Mouse (Mus musculus) telencephalon, adult 2 months (tissue): ENCODE measurements at regions not wholly inside any gene's neighbourhood (a gene's known extent, or its start where the extent isn't known, plus 50 kb on each side); places are given as distances from the start of the nearest gene placed in this dataset.
"Not testable (repeated sequence)": the region's sequence is repeated elsewhere in the genome, so short reads cannot be mapped to it uniquely, and the experiment has no call there.

Experiments used
- DNase-seq: peaks from one replicate; pipeline ENCODE4 v3.0.0-alpha.2; 2011; ENCODE audit warnings: low read depth, low spot score

GRCm38 (mm10) chr14:45806726-45807280 is 148.9 kb upstream of the Ddhd1 start:
- no peak for DNase-seq

DNA sequence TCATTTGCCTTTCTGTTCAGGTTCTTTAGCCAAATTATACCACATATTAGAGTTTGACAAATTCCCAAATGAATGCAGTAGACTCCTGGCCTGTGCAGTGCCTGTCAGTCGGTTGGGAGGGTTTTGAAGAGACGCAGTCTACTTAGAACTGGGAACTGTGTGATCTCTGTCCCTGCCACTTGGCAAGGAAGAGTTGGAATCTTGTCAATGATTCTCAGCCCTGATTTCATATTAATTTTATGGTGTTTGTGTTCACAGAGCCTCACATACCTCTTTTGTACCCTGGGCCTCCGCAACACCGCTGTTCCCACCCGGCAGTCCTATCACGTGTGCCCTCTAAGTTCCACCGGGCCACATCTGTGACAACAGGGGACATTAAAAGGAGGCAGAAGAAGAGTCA is 149.8 kb upstream of the Ddhd1 start:
- no peak for DNase-seq

DNA sequence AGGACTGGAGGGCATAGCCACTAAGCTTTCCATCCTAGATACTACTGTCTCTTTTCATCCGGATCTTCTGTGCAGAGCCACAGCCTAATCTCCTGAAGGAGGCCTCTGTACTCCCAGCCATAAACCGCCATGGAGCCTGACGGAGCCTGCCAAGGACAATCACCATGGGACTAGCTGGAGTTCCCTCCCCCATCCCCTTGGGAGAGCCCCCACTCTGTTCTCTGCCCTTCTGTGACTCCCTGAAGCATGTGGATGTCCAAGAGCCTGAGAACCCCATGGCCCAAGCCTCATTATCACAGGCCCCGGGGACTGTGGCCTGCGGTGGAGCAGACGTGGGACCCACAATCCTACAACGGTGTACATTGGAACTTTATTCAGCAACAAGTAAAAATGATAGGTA is 151.5 kb upstream of the Ddhd1 start:
- DNase-seq, result no peak

GRCm38 (mm10) chr14:45810101-45810500 is 152.2 kb upstream of the Ddhd1 start:
- DNase-seq, result no peak

DNA sequence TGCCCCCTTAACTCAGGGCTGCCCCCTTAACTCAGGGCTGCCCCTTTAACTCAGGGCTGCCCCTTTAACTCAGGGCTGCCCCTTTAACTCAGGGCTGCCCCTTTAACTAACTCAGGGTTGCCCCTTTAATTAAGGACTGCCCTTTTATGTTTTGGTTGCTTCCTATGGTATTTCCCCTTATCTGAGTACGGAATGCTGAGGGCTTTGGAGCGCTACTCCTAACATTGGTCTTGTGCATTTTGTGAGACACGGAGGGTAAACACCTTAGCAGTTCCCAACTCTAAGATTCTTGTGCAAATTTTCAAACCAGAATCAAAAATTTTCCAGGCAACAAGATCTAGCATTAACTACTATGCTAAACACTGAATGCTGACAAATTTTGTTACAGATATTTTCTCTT is 152.7 kb upstream of the Ddhd1 start:
- no peak for DNase-seq

DNA sequence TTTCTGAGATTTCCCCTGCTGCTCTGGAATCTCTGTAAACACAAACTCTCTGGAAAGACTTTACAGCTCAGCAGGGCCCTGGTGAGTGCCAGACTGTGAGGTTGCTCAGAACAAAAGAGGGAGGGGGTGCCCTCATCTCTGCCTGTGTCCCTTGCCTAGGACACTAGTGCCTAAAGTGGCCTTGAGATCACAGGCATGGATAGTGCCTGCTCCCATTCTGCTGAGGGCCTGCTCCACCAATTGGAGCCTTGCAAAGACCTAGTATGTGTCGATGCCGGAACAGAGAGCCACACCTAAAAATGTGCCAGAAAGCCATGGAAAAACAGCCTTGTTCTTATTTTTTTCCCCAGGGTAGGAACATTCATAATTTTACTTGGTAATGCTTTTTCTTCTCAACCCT is 157.7 kb upstream of the Ddhd1 start:
- no peak for DNase-seq

DNA sequence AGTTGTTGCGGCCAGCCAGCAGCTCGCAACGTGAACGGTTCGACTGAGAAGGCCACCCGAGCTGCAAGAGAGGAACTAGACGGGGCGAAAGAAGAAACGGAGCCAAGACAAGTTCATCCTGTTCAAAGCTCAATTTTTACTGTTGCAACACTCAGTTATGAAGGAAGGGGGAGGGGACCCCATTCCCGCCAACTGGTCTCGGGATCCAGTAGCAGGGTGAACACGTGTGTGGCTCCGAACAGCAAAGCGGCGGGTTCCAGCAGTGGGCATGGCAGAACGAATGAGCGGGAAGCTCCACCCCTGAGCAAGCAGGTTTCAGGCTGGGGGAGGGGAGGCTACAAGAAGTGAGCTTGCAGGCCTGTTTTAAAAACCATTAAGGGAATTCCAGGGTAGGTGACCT is 158.7 kb upstream of the Ddhd1 start:
- not testable (repeated sequence) for DNase-seq

DNA sequence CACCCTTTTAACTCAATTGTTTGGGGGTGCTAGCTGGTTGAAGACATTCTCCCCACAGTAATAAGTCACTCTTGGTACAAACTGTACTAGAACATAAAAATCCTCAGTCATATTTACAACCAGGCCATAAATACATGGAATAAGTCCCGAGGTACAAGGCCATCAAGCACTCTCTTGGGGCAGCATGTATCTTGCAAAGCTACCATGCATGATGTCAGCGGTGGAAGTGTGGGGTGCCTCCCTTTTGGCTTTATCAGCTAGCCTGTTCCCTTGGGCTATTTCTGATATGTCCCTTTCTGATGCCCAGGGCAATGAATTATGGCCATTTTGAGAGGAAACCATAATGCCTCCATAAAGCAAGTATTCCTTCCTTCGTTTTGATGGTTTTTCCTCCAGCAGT is 159.8 kb upstream of the Ddhd1 start:
- no peak for DNase-seq

DNA sequence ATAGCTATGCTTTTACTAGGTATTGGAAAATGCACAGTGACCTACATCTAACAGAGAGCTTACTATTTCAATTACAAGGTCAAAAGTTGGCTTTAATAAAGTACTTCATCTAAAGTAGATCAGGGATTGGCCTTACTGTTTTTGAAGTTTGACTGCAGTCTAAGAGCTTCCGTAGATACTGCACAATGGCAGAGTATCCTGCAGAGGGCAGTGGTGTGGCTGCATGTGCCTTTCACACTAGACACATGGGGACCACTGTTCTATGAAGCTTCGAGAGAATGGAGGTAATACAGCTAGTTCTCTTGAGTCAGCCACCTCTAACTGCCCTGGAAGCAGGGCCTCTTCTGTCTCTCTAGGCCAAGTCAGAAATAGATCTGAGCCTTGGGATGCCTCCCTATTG is 166.7 kb upstream of the Ddhd1 start:
- DNase-seq, result no peak

DNA sequence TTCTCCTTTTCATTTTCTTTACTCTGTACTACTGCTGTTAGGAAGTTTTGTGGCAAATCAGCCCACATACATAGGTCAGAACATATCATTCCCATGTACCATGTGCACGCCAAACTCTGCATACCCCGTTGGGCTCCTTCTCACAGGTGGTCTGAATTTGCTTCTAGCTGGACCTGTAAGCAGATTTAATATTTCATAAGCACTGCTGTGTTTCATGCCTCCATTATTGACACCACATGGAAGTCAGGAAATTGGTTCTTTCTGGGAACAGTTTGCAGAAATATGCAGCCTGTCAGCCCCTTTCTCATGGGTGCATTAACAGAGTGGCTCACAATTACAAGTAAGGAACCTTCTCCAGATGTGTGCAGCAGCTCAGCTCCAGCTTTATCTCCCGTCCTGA is 168.1 kb upstream of the Ddhd1 start:
- DNase-seq, result no peak

DNA sequence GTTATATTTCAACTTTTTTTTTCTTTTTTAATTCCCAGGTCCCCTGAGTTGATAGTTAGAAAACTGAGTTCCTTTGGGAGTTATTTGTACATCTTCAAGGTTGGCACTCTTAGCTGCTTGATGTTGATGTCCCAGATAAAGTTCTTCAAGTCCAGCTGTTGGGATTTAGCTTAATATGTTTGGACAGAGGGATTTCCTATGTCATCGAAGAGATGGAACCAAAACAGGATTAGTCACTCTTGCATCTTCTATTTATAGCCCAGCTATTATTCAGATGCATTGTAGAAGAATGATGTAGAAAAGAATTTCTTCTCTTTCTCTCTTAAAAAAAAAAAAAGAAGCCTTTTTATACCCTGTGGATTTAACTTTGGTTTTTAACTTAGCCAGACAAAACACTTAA is 169.2 kb upstream of the Ddhd1 start:
- no peak for DNase-seq

DNA sequence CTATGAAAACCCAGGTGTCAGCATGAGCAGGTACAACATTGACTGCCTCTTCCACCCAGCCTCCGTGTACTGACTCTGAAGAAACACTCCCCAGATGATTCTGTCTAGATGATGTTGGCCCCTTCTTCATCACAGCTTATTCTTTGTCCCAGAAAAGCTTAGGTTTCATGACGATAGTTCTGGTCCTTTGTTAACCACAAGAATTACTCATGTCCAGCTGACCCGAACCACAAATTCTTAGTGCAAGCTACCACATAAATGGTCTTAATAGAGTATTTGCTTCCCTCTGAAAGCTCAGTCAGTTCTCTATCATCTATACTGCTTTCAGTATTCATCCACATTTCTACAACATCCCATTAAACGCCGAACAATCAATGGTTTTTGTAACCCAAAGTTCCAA is 172.5 kb upstream of the Ddhd1 start:
- DNase-seq, result no peak

DNA sequence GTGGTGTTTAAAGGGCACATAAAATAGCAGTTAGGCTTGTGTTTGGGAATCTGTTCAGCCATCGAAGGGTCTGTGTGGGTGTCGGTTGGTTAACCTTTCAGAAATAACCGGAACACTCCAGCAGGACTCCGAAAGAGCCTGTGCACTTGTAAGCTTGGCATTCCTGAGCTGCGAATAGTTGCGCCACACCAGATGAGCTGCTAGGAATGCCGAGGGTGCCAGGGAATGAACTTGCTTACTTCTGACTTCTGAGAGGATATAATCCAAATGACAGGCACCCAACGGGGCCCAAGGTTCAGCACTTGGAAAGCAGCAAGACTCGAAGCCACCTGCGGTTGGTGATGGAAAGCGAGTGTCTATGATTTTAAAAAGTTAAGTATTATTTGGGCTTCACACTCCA is 179.1 kb upstream of the Ddhd1 start:
- DNase-seq, result no peak

- DNase-seq, result peak; percentile 6
These were observed 185.9 kb upstream of the Ddhd1 start for GRCm38 (mm10) chr14:45843829-45844228.

- no peak for DNase-seq
These were observed 192.6 kb upstream of the Ddhd1 start for GRCm38 (mm10) chr14:45850588-45850987.

GRCm38 (mm10) chr14:45878428-45878827 is 220.5 kb upstream of the Ddhd1 start:
- DNase-seq, result no peak

DNA sequence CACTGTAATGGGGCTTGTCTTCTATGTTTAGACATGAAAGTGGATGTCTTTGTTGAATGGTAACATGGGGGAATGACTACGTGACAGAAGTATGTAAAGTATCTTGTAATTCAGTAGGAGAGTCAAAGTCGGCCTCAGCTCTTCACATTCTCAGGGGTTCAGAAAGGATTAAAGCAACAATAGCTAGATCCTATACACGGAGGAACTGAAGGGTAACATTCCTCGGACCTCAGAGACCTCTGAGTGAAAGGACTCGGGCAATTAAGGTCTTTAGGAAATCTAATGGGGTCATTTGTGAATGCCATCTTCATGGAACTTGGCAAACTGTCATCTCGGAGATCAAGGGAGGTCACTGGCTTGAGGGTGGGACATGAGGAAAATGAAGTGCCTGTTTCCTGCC is 262.8 kb upstream of the Ddhd1 start:
- DNase-seq, result no peak

- no peak for DNase-seq
These were observed 285.6 kb upstream of the Ddhd1 start for GRCm38 (mm10) chr14:45943581-45943980.

DNA sequence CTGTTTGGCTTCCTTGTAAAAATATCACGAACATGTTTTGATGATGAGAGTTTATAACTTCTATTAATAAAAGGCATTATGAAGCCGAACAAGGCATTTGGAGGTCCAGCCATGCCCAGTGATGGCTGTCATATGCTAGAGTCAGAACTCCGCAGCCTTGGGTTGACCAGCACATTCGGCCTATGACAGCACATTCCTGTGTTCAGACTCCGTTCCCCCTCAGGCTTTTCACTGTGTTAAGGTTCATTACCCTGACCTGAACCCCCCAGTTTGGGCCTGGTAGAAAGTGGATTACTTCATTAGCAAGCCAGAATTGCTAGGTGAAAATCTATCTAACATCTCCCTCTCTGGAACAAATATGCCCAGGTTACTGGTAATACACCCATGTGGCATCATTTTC is 286.2 kb upstream of the Ddhd1 start:
- DNase-seq, result no peak

DNA sequence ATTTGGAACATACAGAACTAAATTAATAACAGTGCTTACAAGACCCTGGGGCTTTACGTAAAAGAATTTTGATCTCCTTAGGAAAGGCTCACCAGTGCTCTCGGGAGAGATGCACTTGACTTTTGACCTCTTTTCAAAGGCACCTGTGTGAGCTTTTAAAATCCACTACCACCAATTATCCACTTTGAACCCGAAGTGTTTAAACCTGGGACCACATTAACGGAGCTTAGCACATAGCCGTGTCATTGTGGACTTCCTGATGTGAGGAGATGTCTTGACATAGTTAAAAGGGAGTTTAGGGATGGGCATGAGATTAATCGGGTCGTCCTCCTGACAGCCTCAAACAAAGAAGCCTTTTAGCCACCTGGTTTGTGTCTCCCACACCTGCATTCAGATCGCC is 286.6 kb upstream of the Ddhd1 start:
- DNase-seq, result no peak

- no peak for DNase-seq
These were observed 298.7 kb upstream of the Ddhd1 start for GRCm38 (mm10) chr14:45956624-45957023.

DNA sequence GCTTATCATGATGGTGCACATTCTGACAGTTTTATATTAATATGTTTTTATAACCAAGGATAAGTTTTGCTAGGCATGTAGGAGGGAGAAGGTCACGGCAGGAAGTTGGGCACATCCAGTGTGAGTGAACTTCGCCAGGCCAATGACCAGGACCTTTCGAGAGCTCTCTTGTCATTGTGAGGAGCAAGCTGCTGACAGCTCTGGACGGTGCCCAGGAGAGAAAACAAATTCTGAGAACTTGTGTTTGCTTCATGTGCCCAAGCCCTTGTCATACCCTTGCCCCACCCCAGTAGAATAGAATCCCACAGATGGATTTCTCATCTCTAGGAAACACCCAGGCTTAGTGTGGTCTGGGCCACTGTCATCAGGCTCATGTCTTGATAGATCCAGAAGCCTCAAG is 304.5 kb upstream of the Ddhd1 start:
- DNase-seq, result no peak

DNA sequence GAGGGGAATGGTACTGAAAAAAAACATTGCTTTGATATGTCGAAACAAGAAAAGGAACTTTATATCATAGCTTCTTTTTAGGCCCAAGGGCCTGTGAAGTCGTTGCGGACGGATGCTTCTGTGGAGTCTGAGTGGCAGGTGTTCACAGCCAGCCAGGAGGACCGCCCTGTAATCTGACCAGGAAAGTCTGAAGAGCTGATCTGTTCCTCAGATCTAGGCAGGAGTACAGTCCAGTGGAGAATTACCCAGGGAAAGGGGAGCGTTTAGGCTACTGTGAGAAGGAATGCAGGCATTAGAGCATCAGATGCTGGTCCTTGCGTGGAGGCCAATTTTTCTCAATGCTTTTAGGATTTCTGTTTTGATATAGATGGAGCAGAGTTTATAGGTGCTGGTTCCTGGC is 306.1 kb upstream of the Ddhd1 start:
- no peak for DNase-seq

DNA sequence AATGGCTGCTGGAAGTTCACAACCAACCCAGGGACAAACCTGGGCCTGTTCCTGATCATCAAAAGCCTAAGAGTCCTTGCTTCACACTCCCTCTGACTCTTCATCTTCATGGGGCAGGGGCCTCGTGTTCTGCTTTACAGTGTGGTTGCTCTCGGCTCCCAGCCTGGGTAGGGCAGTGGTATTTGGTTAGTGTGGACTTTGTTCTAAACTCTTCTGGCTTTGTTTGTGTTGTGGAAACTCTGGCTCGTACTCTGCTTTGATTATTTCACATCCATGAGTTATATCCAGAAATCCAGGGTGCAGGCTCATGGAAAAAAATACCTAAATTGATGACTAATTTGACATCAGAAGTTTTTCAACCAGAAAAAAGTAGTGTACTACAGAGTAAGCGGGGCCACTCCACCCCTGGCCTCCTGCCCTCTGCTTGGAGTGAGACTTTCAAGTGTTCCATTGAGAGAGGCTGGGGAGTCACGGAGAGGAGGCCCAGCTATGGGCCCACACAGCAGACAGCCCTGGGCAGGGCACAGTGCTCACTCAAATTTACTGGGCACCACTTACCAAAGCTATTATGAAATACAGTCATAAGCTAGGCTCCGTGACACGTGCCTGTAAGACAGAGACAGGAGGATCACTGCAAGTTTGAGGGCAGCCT is 325.4 kb upstream of the Ddhd1 start:
- no peak for DNase-seq
